Mouse (Mus musculus): Measurements from ENCODE around the gene Tmem156. TPM values are rescaled to one million over a fixed set of nuclear protein-coding genes. Genes with fewer than 3 reads are reported as not detected.
A peak's percentile ranks its signal among the peaks of the same experiment; 100 is the strongest.

The Tmem156 gene
- polyA plus RNA-seq, 1 experiment from 2014 or later = 1.9 TPM

GRCm38 (mm10) chr5:65089707-65090106 lies 2.2 kb downstream of the Tmem156 start:
- no peaks in the 10 kb centered on the region for H3K27me3 ChIP-seq (ENCODE audit: control insufficient read depth, insufficient read depth, low read length)
- no peak overlapping the region for H3K4me3 ChIP-seq (replicated peaks; ENCODE audit: low read length)
- H3K27ac ChIP-seq (ENCODE audit: low read length) = no peak overlapping the region
- H3K4me1 ChIP-seq (ENCODE audit: control insufficient read depth, insufficient read depth, low read length) = 0 out of 2 replicates have a peak, but pooled peaks cover 8% of the 10 kb centered on the region
- no peak for ATAC-seq (ENCODE audit: insufficient read depth, low FRiP score)
- no peak overlapping the region for H3K9ac ChIP-seq (ENCODE audit: low read length)
- H3K4me2 ChIP-seq (ENCODE audit: low read depth, low read length) = no peak overlapping the region
- no peaks in the 10 kb centered on the region for H3K36me3 ChIP-seq (ENCODE audit: control insufficient read depth, insufficient read depth, low read length)
- whole genome bisulfite sequencing = 59% methylated on average over 3 of the region's 3 CpGs
- H3K9me3 ChIP-seq (replicated peaks; ENCODE audit: control insufficient read depth, low read length) = no peaks in the 10 kb centered on the region

DNA sequence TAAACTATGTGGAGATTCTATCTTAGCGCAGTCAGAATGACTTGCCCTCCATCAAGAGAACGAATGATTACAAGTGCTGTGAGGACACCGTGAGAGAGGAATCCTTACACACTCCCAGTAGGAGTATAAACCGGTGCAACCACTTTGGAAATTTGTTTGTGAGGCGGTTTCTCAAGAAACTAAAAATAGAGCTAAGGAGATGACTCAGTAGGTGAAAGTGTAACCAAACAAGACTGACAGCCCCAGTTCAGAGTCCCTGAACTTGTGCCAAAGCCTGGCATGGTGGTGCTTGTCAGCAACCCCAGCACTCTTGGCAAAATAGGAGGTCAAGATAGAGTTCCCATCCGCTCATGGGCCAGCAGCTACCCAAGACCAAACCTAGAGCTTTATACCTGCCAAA lies 5.4 kb downstream of the Tmem156 start:
- 0 out of 2 replicates have a peak, but pooled peaks cover 2% of the 10 kb centered on the region for H3K4me1 ChIP-seq (ENCODE audit: control insufficient read depth, insufficient read depth, low read length)
- no peaks in the 10 kb centered on the region for H3K27me3 ChIP-seq (ENCODE audit: control insufficient read depth, insufficient read depth, low read length)
- H3K4me3 ChIP-seq (replicated peaks; ENCODE audit: low read length) = no peak overlapping the region
- ATAC-seq (ENCODE audit: insufficient read depth, low FRiP score) = no peak
- WGBS = 66% methylated on average over 6 of the region's 6 CpGs
- H3K27ac ChIP-seq (ENCODE audit: low read length) = no peak overlapping the region; the same call in 1 of the 2 replicates
- no peak overlapping the region for H3K4me2 ChIP-seq (ENCODE audit: low read depth, low read length)
- no peaks in the 10 kb centered on the region for H3K9me3 ChIP-seq (replicated peaks; ENCODE audit: control insufficient read depth, low read length)
- no peaks in the 10 kb centered on the region for H3K36me3 ChIP-seq (ENCODE audit: control insufficient read depth, insufficient read depth, low read length)
- H3K9ac ChIP-seq (ENCODE audit: low read length) = no peak overlapping the region

- H3K4me3 ChIP-seq (replicated peaks; ENCODE audit: low read length) = no peak overlapping the region
- no peaks in the 10 kb centered on the region for H3K9me3 ChIP-seq (replicated peaks; ENCODE audit: control insufficient read depth, low read length)
- H3K27me3 ChIP-seq (ENCODE audit: control insufficient read depth, insufficient read depth, low read length) = no peaks in the 10 kb centered on the region
- 0 out of 2 replicates have a peak, but pooled peaks cover 2% of the 10 kb centered on the region for H3K4me1 ChIP-seq (ENCODE audit: control insufficient read depth, insufficient read depth, low read length)
- no peak overlapping the region for H3K4me2 ChIP-seq (ENCODE audit: low read depth, low read length)
- H3K9ac ChIP-seq (ENCODE audit: low read length) = no peak overlapping the region
- no peak overlapping the region for H3K27ac ChIP-seq (ENCODE audit: low read length)
- H3K36me3 ChIP-seq (ENCODE audit: control insufficient read depth, insufficient read depth, low read length) = no peaks in the 10 kb centered on the region
- 82% methylated on average over 4 of the region's 4 CpGs for WGBS
- ATAC-seq (ENCODE audit: insufficient read depth, low FRiP score) = no peak
These were observed 10.1 kb downstream of the Tmem156 start for GRCm38 (mm10) chr5:65081836-65082235.

DNA sequence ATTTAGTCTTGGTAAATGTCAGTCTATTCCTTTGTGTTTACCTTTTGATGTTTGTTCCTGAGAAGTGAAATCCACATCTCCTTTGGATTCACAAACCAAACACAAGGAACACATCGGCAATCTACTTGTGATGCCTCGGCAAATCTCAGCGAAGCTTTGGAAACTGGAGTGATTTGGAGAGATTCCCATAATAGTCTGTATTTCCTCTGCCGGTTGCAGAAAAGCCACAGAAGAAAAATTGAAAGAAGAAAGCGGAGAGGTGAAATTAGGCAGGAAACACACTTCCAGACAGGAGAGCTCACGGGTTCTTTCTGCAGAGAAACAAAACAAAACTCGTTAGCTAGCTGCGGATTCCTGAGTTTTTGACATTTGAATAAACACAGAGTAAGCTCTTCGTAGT lies 12.1 kb downstream of the Tmem156 start:
- ATAC-seq (ENCODE audit: insufficient read depth, low FRiP score) = no peak
- Histone ChIP-seq H3K4me3 (replicated peaks; ENCODE audit: low read length) (peak overlapping the region; percentile 41), H3K9me3 (replicated peaks; ENCODE audit: control insufficient read depth, low read length) (no peaks in the 10 kb centered on the region), H3K4me1 (ENCODE audit: control insufficient read depth, insufficient read depth, low read length) (no peaks in the 10 kb centered on the region), H3K27ac (ENCODE audit: low read length) (peak overlapping the region; percentile 40; the same call in 1 of the 2 replicates), H3K36me3 (ENCODE audit: control insufficient read depth, insufficient read depth, low read length) (no peaks in the 10 kb centered on the region), H3K4me2 (ENCODE audit: low read depth, low read length) (peak overlapping the region; percentile 41), H3K27me3 (ENCODE audit: control insufficient read depth, insufficient read depth, low read length) (no peaks in the 10 kb centered on the region), H3K9ac (ENCODE audit: low read length) (peak overlapping the region; percentile 45)
- WGBS = 25% methylated on average over 9 of the region's 9 CpGs

DNA sequence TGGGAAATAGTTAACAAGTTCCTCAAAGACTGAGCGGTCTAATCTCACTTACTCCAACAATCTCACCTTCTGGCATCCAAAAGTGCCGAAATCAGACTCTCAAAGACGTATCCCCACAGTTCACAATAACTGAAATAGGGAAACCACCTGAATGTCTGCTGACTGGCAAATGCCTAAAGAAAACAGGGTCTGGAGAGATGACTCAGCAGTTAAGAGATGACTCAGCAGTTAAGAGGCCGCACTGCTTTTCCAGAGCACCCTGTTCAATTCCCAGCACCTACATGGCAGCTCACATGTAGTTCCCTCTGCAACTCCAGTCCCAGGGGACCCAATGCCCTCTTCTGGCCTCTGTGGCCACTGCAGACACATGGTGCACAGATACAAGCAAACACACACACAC lies 13.9 kb downstream of the Tmem156 start:
- Histone ChIP-seq H3K4me3 (replicated peaks; ENCODE audit: low read length) (no peak overlapping the region), H3K9ac (ENCODE audit: low read length) (no peak overlapping the region), H3K36me3 (ENCODE audit: control insufficient read depth, insufficient read depth, low read length) (no peaks in the 10 kb centered on the region), H3K9me3 (replicated peaks; ENCODE audit: control insufficient read depth, low read length) (no peaks in the 10 kb centered on the region), H3K27me3 (ENCODE audit: control insufficient read depth, insufficient read depth, low read length) (no peaks in the 10 kb centered on the region), H3K4me1 (ENCODE audit: control insufficient read depth, insufficient read depth, low read length) (no peaks in the 10 kb centered on the region), H3K4me2 (ENCODE audit: low read depth, low read length) (no peak overlapping the region), H3K27ac (ENCODE audit: low read length) (no peak overlapping the region)
- 91% methylated on average over 4 of the region's 4 CpGs for whole genome bisulfite sequencing
- ATAC-seq (ENCODE audit: insufficient read depth, low FRiP score) = no peak

DNA sequence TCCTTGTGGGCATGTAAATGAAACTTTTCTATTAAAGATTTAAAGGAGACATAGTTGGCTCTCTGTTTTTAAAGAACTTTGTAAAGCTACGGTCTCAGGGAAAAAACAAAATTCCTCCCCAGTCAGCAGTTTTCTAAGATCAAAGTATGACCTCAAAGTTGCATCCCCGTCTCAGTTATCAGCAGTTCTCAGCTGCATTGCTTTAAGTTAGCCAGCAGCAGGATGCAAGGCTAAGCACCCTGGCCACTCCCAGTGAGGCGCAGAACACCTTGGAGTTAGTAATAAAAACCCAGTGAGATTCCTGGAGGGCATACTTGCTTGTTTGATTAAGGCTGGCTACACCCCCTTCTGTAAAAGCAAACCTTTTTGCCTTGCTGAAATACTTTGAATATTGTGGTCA lies 15.2 kb downstream of the Tmem156 start:
- no peaks in the 10 kb centered on the region for H3K9me3 ChIP-seq (replicated peaks; ENCODE audit: control insufficient read depth, low read length)
- no peaks in the 10 kb centered on the region for H3K36me3 ChIP-seq (ENCODE audit: control insufficient read depth, insufficient read depth, low read length)
- no peak overlapping the region for H3K4me3 ChIP-seq (replicated peaks; ENCODE audit: low read length)
- no peaks in the 10 kb centered on the region for H3K4me1 ChIP-seq (ENCODE audit: control insufficient read depth, insufficient read depth, low read length)
- no peak overlapping the region for H3K9ac ChIP-seq (ENCODE audit: low read length)
- ATAC-seq (ENCODE audit: insufficient read depth, low FRiP score) = no peak
- no peaks in the 10 kb centered on the region for H3K27me3 ChIP-seq (ENCODE audit: control insufficient read depth, insufficient read depth, low read length)
- H3K4me2 ChIP-seq (ENCODE audit: low read depth, low read length) = no peak overlapping the region
- no peak overlapping the region for H3K27ac ChIP-seq (ENCODE audit: low read length)
- WGBS = 35% methylated on average over 3 of the region's 3 CpGs

DNA sequence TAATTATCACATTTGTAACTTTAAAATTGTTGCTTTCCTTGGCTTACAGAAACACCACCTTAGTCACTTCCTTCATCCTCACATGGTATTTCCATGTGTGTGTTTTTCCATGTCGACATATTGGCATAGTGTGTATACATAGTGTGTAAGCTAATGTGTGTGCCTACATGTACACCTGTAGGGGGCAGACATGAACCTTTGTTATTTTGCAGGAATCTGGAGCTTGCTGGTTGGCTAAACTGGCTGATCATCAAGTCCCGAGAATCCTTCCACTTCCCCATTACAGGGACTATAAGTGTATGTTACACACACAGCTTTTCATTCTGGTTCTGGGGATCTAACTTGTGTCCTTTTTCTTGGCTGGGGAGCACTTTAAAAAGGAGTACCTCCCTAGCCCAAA lies 15.8 kb downstream of the Tmem156 start:
- 70% methylated on average over 2 of the region's 2 CpGs for WGBS

GRCm38 (mm10) chr5:65074693-65075092 lies 17.2 kb downstream of the Tmem156 start:
- 58% methylated on average over 7 of the region's 7 CpGs for WGBS
- ATAC-seq (ENCODE audit: insufficient read depth, low FRiP score) = no peak

More for the DNA sequence above, 15.8 kb downstream of the Tmem156 start:
- Histone ChIP-seq H3K27me3 (ENCODE audit: control insufficient read depth, insufficient read depth, low read length) (no peaks in the 10 kb centered on the region), H3K36me3 (ENCODE audit: control insufficient read depth, insufficient read depth, low read length) (no peaks in the 10 kb centered on the region), H3K9me3 (replicated peaks; ENCODE audit: control insufficient read depth, low read length) (no peaks in the 10 kb centered on the region), H3K4me1 (ENCODE audit: control insufficient read depth, insufficient read depth, low read length) (no peaks in the 10 kb centered on the region), H3K9ac (ENCODE audit: low read length) (no peak overlapping the region), H3K27ac (ENCODE audit: low read length) (no peak overlapping the region), H3K4me2 (ENCODE audit: low read depth, low read length) (no peak overlapping the region), H3K4me3 (replicated peaks; ENCODE audit: low read length) (no peak overlapping the region)
- no peak for ATAC-seq (ENCODE audit: insufficient read depth, low FRiP score)

GRCm38 (mm10) chr5:65073247-65073646 lies 18.7 kb downstream of the Tmem156 start:
- Histone ChIP-seq H3K9me3 (replicated peaks; ENCODE audit: control insufficient read depth, low read length) (no peaks in the 10 kb centered on the region), H3K4me2 (ENCODE audit: low read depth, low read length) (no peak overlapping the region), H3K27me3 (ENCODE audit: control insufficient read depth, insufficient read depth, low read length) (no peaks in the 10 kb centered on the region), H3K4me1 (ENCODE audit: control insufficient read depth, insufficient read depth, low read length) (no peaks in the 10 kb centered on the region), H3K9ac (ENCODE audit: low read length) (no peak overlapping the region), H3K4me3 (replicated peaks; ENCODE audit: low read length) (no peak overlapping the region), H3K27ac (ENCODE audit: low read length) (no peak overlapping the region), H3K36me3 (ENCODE audit: control insufficient read depth, insufficient read depth, low read length) (no peaks in the 10 kb centered on the region)
- ATAC-seq (ENCODE audit: insufficient read depth, low FRiP score) = no peak
- WGBS = 66% methylated on average over 4 of the region's 4 CpGs

More at GRCm38 (mm10) chr5:65074693-65075092, 17.2 kb downstream of the Tmem156 start:
- H3K9ac ChIP-seq (ENCODE audit: low read length) = no peak overlapping the region
- H3K4me1 ChIP-seq (ENCODE audit: control insufficient read depth, insufficient read depth, low read length) = no peaks in the 10 kb centered on the region
- no peak overlapping the region for H3K4me2 ChIP-seq (ENCODE audit: low read depth, low read length)
- H3K4me3 ChIP-seq (replicated peaks; ENCODE audit: low read length) = no peak overlapping the region
- H3K27ac ChIP-seq (ENCODE audit: low read length) = no peak overlapping the region
- no peaks in the 10 kb centered on the region for H3K36me3 ChIP-seq (ENCODE audit: control insufficient read depth, insufficient read depth, low read length)
- H3K27me3 ChIP-seq (ENCODE audit: control insufficient read depth, insufficient read depth, low read length) = no peaks in the 10 kb centered on the region
- no peaks in the 10 kb centered on the region for H3K9me3 ChIP-seq (replicated peaks; ENCODE audit: control insufficient read depth, low read length)

DNA sequence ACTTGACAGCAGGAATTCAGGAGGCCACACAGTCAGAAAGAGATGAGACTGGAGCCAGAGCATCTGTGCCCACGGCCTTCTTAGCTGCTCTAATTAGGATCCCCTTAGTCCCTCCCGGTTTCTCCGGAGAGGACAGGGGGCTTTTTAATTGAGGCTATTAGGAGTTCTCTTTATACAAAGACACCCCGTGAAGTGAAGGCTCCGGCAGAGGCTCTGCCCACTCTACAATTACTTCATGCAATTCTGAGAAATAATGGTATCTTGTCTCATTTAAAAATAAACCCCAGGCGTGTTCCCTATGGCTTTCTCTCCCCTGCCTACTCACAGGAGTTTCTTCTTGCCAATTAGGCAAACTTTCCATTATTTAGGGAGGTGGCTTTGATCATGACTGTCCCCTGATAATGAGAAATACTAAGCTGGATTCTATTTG lies 20.2 kb downstream of the Tmem156 start:
- Histone ChIP-seq H3K27me3 (ENCODE audit: control insufficient read depth, insufficient read depth, low read length) (no peaks in the 10 kb centered on the region), H3K4me3 (replicated peaks; ENCODE audit: low read length) (no peak overlapping the region), H3K9ac (ENCODE audit: low read length) (no peak overlapping the region), H3K36me3 (ENCODE audit: control insufficient read depth, insufficient read depth, low read length) (no peaks in the 10 kb centered on the region), H3K27ac (ENCODE audit: low read length) (no peak overlapping the region), H3K4me2 (ENCODE audit: low read depth, low read length) (no peak overlapping the region), H3K9me3 (replicated peaks; ENCODE audit: control insufficient read depth, low read length) (no peaks in the 10 kb centered on the region), H3K4me1 (ENCODE audit: control insufficient read depth, insufficient read depth, low read length) (no peaks in the 10 kb centered on the region)
- 69% methylated on average over 6 of the region's 6 CpGs for WGBS
- no peak for ATAC-seq (ENCODE audit: insufficient read depth, low FRiP score)

Data from stomach, embryonic 16.5 days (tissue).